Mouse (Mus musculus) lung, adult 2 months (tissue): ENCODE data around the gene Hpdl. TPM values are rescaled to one million over a fixed set of nuclear protein-coding genes. Genes with fewer than 3 reads are reported as not detected.
"Not testable (repeated sequence)": the region's sequence is repeated elsewhere in the genome, so short reads cannot be mapped to it uniquely, and the experiment has no call there.

Experiments
- DNase-seq: peaks from one replicate; pipeline ENCODE4 v3.0.0; 2022
- H3K4me1 ChIP-seq: fragments of 200-500 bp; 2 replicates; pipeline ENCODE4 v1.6.1; 2011; ENCODE audit warnings: low read length; ENCODE audit not compliant: control insufficient read depth, insufficient read depth
- H3K4me3 ChIP-seq: fragments of 200-500 bp; replicated peaks from 2 replicates; pipeline ENCODE3; 2011; ENCODE audit warnings: low read depth, mild to moderate bottlenecking, control low read depth, low read length; ENCODE audit errors: extremely low read depth
- CTCF ChIP-seq: fragments of 200-500 bp; IDR thresholded peaks from 2 replicates; pipeline ENCODE4 v1.5.1; 2011; ENCODE audit warnings: mild to moderate bottlenecking, low read length, control low read depth; ENCODE audit not compliant: insufficient read depth
- POLR2A ChIP-seq: fragments of 200-500 bp; IDR thresholded peaks from 2 replicates; pipeline ENCODE4 v1.6.1; 2011; ENCODE audit warnings: low read depth, mild to moderate bottlenecking, control low read depth, low read length, borderline replicate concordance; ENCODE audit errors: extremely low read depth
- WGBS: fragments of 180-500 bp; shearing (Covaris S2); methylation state at CpG from one replicate; pipeline ENCODE4 v1.1.7; 2018; 5-methylcytosine and 5-hydroxymethylcytosine counted together
- polyA plus RNA-seq: library from polyadenylated mRNA; depleted of rRNA; stranded (reverse); fragments of >200 nt; gene quantifications from 2 replicates; pipeline ENCODE4 v1.2.3, GENCODE M21; 2012; rRNA removed

Hpdl gene
- 0.53 and 0.69 TPM in 2 replicates for polyA plus RNA-seq

DNA sequence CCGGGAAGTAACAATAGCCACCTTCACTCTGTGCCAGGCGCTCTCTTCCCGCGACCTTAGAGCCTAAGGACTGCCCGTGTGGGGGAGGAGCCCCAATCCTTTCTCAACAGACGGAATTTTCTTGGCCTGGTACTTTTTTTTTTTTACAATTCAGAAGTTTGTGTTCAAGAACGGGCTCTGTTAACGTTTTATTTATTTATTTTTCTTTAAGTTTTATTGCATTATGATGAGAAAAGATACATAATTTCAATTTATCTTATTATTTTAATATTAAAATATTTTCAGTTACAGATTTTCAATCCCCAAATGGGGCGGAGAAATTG is at the start of gene Hpdl:
Gene Hpdl (minus strand): TSS at position 14 of the 323 bp plus-strand sequence.
- no peak for TF ChIP-seq POLR2A
- TF ChIP-seq CTCF = no peak
- 11% methylated on average over 9 of the region's 9 CpGs for WGBS
- DNase-seq = no peak
- Histone ChIP-seq H3K4me1 (peaks cover 3% of the 10 kb centered on the region; the same call in 1 of the 2 replicates), H3K4me3 (peak within 1 kb of the TSS; percentile 65)

DNA sequence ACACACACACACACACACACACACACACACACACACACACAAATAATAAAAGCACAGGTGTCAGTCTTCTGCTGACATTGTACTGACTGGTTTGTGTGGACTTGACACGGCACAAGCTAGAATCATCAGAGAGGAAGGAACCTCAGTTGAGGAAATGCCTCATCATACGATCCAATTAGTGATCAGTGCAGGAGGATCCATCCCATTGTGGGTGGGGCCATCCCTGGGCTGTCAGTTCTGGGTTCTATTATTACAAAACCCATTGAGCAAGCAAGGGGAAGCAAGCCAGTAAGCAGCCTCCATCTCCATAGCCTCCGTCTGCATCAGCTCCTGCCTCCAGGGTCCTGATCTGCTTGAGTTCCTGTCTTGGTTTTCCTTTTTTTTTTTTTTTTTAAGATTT is 48.4 kb upstream of the Hpdl start:
- Histone ChIP-seq H3K4me3 (no peak overlapping the region), H3K4me1 (no peaks in the 10 kb centered on the region)
- TF ChIP-seq POLR2A (no peak), CTCF (no peak)
- no peak for DNase-seq
- WGBS = 59% methylated on average over 3 of the region's 3 CpGs

DNA sequence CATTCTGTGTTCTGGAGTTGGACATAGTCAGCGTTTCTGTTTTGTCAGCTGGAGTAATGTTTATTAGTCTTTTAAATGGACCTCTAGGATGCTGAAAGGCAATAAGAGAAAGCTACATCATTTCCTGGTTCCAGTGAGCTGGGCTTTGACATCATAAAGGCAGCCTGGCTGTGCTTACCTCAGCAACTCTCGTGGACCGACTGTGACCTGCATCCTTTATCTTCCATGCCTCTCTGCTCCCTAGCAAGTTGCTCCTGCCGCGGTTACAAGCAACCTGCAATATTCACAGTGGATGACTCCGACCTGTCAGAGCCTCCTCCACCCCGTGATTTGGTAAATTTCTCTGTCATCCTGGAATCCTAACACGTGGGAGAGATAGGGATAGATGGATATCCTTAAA is 40.5 kb upstream of the Hpdl start:
- TF ChIP-seq POLR2A = no peak
- no peak for TF ChIP-seq CTCF
- no peak for DNase-seq
- H3K4me3 ChIP-seq = no peak overlapping the region
- no peaks in the 10 kb centered on the region; the same call in 1 of the 2 replicates for H3K4me1 ChIP-seq
- 55% methylated on average over 8 of the region's 8 CpGs for WGBS

DNA sequence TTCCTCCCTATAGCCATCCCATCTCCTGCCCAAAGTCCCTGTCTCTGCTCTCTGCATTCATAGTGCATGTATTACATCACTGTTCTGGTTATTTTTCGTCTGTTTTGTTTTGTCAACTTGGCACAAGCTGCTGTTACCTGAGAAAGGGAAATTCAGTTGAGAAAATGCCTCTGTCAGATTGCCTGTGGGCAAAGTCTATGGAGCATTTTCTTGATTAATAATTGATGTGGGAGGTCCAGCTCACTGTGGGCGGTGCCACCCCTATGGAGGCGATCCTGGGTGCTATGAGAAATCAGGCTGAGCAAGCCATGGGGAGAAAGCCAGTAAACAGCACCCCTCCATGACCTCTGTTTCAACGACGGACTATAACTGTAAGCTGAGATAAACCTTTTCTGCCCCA is 38.2 kb upstream of the Hpdl start:
- TF ChIP-seq CTCF (no peak), POLR2A (no peak)
- Histone ChIP-seq H3K4me1 (no peaks in the 10 kb centered on the region; the same call in 1 of the 2 replicates), H3K4me3 (no peak overlapping the region)
- no peak for DNase-seq
- 67% methylated on average over 5 of the region's 5 CpGs for WGBS

DNA sequence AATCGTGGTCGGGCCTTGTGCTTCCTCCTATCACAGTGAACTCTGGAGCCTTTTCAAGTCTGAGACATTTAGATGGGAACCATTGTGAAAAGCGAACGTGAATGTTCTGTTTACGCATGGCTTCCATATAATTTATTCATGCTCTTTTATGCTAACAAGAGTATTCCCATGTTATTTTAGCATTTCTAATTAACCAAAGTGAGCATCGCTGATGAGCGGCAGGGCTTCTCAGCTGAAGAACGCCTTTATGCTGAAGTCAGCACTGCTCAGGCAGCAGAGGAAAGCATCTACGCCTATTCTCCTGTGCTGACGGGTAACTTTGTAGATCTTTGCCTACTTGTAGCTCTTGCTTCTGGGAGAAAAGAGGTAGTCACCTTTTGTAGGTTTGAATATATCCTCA is 35.7 kb upstream of the Hpdl start:
- no peak for DNase-seq
- no peak overlapping the region for H3K4me3 ChIP-seq
- 87% methylated on average over 10 of the region's 10 CpGs for WGBS
- H3K4me1 ChIP-seq = no peaks in the 10 kb centered on the region
- TF ChIP-seq CTCF = no peak
- TF ChIP-seq POLR2A = no peak

DNA sequence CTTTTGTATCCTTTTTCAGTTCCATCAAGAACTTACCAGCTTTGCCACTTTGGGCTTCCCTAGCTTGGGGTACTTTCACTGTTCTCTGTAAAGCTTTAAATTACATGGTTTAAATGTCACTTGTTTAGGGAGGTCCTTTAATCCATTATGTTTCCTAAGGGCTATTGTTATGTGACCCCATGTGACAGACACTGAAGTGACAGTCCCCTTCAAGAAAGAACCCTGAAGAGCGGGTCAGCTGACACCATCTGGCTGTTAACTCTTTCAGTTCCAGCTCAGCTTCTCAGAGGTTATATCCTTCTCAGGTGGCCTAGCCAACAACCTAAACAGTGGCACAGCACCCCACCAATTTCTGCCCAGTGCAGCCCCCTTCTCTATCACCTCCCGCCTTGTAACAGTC is 32.8 kb upstream of the Hpdl start:
- TF ChIP-seq POLR2A (no peak), CTCF (no peak)
- Histone ChIP-seq H3K4me1 (no peaks in the 10 kb centered on the region), H3K4me3 (no peak overlapping the region)
- WGBS = 23% methylated on average over 2 of the region's 2 CpGs
- no peak for DNase-seq

DNA sequence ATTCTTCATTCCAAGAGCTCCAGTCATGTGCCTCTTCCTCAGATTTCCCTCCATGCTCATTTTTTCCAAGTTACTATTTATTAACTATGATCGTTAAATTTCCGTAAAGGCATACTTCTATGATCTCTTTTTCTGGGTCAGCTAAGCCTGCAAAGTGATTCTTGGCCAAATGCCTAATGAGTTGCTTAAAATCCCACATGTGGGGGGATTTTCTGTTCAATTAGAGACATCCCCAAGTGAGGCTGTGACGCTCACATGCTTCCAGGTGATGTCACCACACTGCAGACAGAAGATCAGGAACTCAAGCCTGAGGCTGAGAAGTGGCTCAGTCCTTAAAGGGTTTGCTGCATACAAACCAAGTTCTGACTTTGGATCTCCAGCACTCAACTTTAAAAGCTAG is 28.4 kb upstream of the Hpdl start:
- no peak for DNase-seq
- TF ChIP-seq POLR2A = no peak
- no peak for TF ChIP-seq CTCF
- Histone ChIP-seq H3K4me3 (no peak overlapping the region), H3K4me1 (no peaks in the 10 kb centered on the region)
- 77% methylated on average over 3 of the region's 3 CpGs for WGBS

DNA sequence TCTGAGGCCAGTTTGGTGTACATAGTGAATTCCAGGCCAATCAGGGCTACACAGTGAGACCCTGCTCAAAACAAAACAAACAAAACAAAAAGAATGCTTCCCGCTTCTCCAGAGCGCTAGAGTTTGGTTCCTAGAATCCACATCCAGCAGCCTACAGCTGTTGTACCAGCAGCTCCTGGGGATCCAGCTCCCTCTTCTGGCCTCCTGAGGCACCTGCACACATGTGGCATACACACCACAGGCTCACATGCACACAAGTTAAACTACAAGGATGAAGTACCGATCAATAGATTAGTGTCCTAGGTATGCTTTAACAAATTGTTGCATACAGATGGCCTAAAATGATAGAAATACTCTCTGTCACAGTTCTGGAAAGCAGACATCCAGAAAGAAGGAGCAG is 22.8 kb upstream of the Hpdl start:
- 94% methylated on average over 3 of the region's 3 CpGs for WGBS
- Histone ChIP-seq H3K4me3 (no peak overlapping the region), H3K4me1 (no peaks in the 10 kb centered on the region)
- DNase-seq = no peak
- TF ChIP-seq POLR2A (no peak), CTCF (no peak)

DNA sequence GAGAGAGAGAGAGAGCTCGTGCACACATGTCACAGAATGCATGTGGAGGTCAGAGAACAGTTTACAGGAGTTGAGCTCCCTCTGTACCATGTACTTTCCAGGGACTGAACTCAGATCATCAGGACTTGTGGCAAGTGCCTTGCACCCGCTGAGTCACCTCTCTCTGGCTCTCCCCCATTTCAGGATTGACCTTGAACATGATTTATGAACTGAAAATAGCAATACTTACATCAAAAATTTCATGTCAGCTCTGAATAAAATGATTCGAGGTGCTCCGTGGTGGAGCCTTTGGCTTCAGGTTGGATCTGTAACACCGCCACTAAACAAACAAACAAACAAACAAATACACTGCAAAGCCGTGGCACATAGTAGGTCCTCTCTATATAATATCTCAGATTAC is 19.3 kb upstream of the Hpdl start:
- no peak for DNase-seq
- H3K4me1 ChIP-seq = no peaks in the 10 kb centered on the region
- no peak overlapping the region for H3K4me3 ChIP-seq
- 81% methylated on average over 6 of the region's 6 CpGs for WGBS
- TF ChIP-seq CTCF = no peak
- TF ChIP-seq POLR2A = no peak

DNA sequence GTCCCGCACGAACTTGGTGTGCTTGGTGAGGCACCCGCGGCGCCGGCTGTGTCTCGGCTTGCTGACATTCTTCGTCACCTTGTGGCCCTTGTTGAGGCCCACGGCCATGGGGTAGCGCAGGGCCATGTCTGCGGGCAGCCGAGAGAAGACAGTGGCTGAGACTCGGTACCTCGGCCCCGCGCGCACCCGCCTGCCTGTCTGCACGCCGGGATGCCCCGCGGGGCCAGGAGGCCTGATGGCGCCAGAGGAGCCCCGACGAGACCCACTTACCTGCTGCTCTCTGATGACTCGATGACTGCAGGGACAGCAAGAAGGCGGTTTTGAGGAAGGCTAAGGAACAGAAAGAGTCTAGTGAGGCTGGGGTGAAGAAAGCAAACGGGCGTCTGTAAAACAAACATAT is 18.6 kb upstream of the Hpdl start:
- H3K4me1 ChIP-seq, H3K4me3 ChIP-seq, DNase-seq: not testable (repeated sequence)
- 26% methylated on average over 24 of the region's 29 CpGs for WGBS

DNA sequence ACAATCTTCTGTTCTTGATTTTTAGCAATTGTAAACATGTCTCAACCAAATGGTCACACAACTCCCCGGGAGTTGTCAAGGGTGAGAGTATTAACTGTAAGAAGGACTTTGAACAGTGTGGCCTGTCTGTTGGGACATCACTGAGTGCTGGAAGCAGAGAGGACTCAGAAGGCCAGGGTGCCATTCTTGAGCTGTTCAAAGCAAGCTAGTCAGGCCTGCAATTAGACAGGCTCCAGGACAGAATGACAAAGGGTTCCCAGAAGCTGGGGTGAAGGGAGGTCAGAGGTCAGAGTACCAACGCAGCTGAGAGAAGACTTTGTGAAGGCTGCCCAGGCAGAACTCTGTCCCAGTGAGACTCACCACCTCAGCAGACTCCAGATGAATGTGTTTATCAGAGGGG is 17.5 kb upstream of the Hpdl start:
- 55% methylated on average over 2 of the region's 2 CpGs for WGBS
- Histone ChIP-seq H3K4me3 (no peak overlapping the region), H3K4me1 (no peaks in the 10 kb centered on the region)
- no peak for DNase-seq
- TF ChIP-seq POLR2A (no peak), CTCF (no peak)
